Mouse (Mus musculus): ENCODE data around the gene Tsku.

The Tsku gene

DNA sequence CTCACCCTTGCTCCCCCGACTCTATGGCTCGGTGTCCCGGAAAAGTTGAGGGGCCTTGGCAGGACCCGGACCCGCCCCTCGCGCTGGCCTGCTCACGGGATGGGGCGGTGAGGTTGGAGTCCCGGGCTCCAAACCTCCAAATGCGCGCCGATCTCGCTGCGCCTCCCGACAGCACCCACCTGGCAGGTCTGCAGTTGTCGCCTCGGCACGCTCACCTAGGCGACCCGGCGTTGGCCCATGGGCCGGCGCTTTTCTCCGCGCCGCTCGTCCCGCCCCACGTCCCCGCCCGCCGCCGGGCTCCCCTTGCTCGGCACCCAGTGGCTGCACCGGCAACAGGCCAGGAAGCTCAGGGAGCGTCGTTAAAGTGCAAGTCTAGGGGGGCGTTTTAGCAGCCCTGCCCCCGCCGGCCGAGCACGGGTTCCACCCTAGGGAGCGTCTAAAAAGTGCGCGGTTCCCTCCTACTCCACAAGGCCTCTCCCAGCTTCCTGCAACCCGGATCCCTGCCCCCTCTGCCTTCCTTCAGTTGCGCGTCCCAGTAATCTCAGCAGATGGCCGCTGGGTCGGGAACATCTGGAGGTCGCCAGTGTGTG lies at the start of gene Tsku:
Gene Tsku (minus strand): TSS at position 266 of the 590 bp plus-strand sequence.
- peak; percentile 92 for DNase-seq (ENCODE audit: low spot score)

- DNase-seq (ENCODE audit: low spot score) = no peak
Observed at GRCm38 (mm10) chr7:98407615-98408014, 46.5 kb upstream of the Tsku start.

- DNase-seq (ENCODE audit: low spot score) = no peak
Observed at GRCm38 (mm10) chr7:98403996-98404395, 42.9 kb upstream of the Tsku start.

DNA sequence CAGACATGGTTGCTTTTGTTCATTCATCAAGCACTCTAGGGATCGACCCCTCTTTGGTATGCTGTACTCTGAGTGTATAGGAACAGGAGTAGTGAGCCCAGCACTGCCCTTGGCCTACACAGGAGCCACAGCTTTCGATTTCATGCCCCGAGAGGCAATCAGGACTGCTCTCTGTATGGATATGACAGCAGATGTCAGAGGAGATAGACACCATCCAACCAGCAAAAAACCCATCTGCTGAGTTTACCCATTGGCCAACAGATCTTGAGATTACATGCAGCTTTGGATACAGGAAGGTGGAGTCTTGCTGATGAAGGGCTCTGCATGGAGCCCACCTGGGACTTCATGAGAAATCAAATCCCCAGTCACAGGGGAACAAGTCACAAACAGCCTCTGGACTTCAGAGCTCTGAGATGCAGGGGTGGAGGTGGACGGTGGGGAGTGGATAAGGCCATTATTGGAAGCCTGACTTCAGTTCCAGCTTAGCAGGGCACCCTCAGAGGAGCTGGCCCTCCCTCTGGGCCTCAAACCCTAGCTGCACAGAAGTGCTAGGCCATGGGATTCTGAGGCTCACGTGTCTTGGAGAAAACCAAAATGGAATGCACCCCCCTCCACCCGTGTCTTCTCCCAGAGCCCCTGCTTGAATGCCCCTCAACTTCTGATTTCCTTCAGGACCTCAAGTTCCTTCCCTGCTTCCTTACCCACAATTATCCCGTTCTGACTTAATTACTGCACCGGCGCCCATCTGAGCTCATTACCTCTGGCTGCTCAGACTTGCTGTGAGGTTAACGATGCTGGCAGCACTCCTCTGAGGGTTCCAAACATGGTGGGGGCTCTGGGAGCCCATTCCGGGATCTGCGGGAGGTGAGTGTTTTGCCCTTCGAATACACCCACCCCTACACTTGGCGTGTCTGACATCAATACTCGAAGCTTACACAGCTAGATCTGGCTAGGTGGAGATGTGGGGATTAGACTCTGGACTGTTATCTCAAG lies 41.8 kb upstream of the Tsku start:
- DNase-seq (ENCODE audit: low spot score) = no peak

DNA sequence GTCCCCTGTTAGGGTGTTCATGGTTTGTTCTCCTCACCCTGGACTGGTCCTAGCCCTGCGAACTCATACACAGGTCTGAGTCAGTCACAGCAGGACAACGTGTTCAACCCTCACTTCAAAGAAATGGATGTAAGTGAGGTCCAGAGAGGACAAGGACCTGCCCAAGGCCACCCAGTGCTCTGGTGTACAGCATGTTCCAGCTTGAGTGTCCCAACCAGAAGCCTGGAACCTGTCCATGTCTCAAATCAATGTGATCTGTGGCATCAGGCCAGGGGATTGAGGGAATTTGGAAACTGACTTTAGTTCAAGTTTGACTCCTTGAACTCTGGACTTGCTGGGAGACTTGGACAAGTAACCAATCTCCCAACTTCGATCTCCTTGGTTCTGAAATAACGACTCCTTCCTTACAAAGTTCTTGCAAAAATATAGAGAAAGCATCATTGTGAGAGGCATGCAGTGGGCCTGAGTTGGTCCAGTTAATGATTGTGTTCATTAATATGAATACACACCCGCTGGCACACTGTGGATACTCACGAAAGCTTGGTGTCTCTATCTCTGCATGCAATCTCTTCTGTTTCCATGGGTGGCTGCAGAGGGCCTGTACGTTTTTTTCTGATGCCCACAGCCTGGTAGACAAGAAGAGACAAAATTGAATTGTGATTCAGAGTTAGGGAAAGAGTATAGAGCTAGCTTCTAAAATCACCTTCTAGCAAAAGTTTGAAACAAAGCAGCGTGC lies 31.5 kb upstream of the Tsku start:
- DNase-seq (ENCODE audit: low spot score) = no peak

- DNase-seq (ENCODE audit: low spot score) = no peak
Observed at GRCm38 (mm10) chr7:98391351-98391936, 30.3 kb upstream of the Tsku start.

DNA sequence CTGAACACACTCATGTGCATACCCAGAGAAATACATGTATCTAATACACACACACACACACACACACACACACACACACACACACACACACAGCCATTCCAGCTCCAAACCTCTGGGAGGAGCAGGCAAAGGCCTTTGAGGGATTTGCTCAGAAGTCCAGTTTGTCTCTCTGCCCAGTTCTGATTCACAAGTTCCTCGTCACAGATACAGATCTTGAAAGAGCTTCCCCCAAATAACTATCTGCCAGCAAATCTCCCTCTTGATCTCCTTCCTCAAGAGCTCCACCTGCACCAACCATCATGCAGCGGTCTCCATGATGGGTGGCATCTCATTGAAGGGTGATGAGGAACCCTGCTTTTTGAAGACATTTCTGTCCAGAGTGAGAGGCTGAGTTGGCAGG lies 29.4 kb upstream of the Tsku start:
- DNase-seq (ENCODE audit: low spot score) = no peak

- DNase-seq (ENCODE audit: low spot score) = no peak
Observed at GRCm38 (mm10) chr7:98389656-98390055, 28.5 kb upstream of the Tsku start.

GRCm38 (mm10) chr7:98388881-98389501 lies 27.9 kb upstream of the Tsku start:
- DNase-seq (ENCODE audit: low spot score) = no peak

GRCm38 (mm10) chr7:98387201-98387600 lies 26.1 kb upstream of the Tsku start:
- no peak for DNase-seq (ENCODE audit: low spot score)

DNA sequence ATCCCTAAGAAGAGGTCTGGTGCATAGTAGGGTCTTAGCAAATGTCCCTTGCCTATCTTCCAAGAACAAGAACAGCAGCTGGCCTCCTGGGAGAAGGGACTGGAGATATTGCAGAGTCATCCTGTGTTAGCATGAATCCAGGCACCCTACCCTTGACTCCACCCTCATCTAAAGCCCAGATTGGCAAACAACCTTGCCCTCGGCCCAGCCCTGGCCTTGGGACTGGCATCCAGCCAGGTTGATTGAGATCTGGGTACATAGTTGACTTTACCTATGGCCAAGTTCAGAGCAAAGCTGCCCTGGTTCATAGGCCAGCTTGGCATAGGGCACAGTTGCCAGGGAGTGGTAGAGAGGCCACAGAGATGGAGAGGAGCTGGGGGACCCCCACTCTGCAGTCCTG lies 24.0 kb upstream of the Tsku start:
- DNase-seq (ENCODE audit: low spot score) = no peak

DNA sequence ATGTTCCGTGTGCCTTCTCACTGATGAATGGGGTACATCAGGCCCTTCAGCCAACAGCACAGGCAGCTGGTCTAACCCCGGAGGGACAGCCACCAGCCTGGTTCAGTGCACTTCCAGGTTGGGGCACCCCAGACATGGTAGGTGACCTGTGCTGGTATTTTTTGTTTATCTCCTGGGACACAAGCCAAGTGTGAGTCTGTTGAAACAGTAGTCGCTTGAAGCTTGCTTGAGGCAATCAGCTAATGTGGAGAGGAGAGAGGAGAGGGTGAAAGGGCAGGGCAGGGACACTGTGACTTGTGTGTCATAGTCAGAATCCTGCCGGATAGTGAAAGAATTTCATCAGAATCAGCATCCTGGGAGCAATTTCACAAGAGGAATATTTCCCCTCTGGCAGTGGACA lies 22.2 kb upstream of the Tsku start:
- DNase-seq (ENCODE audit: low spot score) = no peak

GRCm38 (mm10) chr7:98382784-98383183 lies 21.7 kb upstream of the Tsku start:
- no peak for DNase-seq (ENCODE audit: low spot score)

DNA sequence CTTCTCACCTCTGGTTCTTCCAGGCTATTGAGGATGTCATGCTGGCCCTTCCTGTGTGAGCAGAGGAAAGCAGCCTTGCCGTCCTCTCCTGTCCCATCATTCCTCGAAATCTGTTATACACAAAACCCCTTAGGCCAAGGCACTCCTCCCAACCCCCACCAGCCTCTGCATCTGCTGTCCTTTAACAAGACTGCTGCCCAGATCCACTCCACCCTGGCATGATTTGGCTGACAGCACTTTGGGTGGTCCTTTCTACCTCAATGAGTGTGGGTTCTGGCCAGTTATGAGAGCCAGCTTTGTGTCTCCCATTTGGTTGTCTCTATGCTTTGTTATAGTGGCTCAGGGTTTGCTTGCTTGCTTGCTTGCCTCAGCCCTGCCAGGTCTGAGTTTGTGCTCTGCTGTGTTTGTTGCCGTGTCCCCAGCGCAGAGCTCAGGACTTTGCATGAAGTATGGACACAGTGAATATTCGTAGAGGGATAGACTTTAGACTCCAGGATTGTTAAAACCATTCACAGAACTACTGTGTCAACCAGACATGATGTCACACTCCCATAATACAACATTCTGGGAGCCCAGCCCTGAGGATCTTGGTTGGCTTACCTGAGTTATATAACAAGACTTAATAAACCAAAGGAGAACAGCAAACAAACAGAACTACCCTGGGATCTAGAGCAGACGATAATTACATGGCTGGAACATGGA lies 19.2 kb upstream of the Tsku start:
- no peak for DNase-seq (ENCODE audit: low spot score)

DNA sequence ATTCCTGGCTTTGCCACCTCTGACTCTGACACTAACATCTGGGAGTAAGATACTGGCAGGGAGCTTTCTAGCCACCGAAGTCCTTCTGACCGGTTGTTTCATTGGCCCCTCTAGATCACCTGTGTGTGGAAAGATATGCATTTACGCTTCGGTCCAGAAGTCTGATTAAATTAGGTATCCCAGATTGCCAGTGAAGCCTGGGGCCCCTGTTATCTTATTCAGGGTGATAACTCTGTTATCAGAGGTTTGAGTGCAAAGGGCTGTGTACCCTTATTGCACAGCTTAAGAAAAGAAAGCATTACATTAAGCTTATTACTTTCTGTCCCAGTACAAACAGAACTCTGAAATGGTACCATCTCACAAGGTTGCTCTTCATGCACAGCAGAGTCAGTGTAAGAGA lies 18.1 kb upstream of the Tsku start:
- DNase-seq (ENCODE audit: low spot score) = no peak

DNA sequence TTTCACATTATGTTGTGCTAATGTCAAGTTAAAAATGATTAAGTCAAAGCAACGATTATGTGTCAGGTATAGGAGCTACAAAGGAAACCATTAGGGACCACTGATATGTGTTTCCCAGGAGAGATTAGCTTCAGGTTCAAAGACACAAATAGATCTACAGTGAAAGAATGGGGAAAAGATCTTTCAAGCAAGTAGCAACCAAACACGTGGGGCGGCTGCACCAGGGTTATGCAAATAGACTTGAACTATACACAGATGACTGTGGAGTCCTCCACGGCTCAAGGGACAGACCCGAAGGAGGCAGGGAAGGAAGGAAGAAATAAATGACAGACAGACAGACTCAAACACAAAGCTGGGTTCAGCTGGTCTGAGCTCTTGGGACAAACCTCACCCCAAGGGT lies 16.1 kb upstream of the Tsku start:
- DNase-seq (ENCODE audit: low spot score) = no peak

DNA sequence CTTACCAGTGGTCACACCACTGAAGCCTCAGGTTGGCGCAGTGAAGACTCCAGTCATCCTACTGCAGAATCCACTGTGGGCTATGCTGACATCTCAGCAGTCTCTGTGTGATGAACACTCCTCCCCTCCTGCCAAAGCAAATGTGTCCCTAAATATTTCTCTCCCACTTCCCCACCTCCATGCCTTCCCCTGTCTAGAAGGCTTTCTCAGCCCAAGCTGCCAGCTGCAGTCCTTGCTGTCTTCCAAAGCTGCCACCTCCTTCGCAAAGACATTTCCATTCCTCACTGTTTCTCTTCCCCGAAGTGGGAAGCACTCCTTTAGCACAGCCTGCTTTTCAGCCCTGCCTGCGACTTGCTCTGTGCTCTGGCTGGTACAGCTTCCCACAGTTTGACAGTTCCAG lies 10.0 kb upstream of the Tsku start:
- no peak for DNase-seq (ENCODE audit: low spot score)

DNA sequence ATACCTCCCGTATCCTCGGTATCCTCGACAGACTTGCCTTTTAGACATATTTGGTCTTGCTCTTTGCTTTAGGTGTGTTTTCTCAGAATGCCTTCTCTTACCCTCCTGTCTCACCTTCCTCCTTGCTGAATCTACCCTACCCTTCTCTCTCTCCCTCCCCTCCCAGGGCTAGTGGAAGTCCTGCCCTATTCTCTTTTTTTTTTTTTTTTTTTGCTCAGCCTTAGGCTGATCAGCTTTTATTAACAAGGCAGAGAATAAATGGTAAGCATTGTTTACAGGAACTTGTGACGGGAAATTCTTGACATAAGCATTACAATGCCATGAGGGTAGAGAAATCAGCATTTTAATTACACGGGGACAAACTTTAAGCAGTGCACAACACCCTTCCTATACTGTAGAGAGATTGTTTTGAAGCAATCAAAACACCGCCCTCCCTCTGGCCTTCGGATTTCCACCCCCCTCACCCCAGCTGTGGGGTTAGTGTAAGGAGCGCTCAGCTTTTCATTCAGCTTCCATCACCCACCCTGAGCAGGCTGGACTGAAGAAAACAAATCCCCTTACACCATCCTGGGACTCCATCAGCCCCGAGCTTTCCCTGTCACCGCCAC lies 8.7 kb upstream of the Tsku start:
- DNase-seq (ENCODE audit: low spot score) = no peak

DNA sequence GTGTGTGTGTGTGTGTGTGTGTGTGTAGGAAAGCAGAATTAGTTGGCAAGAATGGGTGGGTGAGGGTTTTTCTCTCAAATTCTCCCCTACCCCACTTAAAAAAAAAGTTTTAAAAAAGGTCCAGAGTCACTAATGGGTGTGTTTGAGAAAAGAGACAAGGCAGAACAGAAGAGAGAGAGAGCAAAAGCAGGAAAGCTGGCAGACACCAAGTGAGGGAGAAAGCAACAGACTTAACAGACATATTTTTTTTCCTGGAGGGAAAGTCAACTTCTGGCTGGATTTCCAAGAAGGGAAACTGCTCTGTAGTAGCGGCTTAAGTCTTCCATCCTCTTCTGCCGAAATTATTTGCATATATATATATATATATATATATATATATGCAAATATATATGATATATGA lies 534 bp upstream of the Tsku start:
- no peak for DNase-seq (ENCODE audit: low spot score)

- no peak for DNase-seq (ENCODE audit: low spot score)
Observed at GRCm38 (mm10) chr7:98360621-98360990, 522 bp downstream of the Tsku start.

All from ovary, postnatal 10 days (tissue).